Mouse (Mus musculus) embryonic fibroblast, embryonic 13.5 days (primary cell): ENCODE measurements at regions not wholly inside any gene's neighbourhood (a gene's known extent, or its start where the extent isn't known, plus 50 kb on each side); places are given as distances from the start of the nearest gene placed in this dataset.

Source experiments
- CTCF ChIP-seq: IDR thresholded peaks from 2 replicates; pipeline ENCODE4 v1.5.1; 2011; ENCODE audit warnings: mild to moderate bottlenecking, control low read depth, low read length, moderate library complexity, borderline replicate concordance; ENCODE audit not compliant: insufficient read depth
- POLR2A ChIP-seq: IDR thresholded peaks from 2 replicates; pipeline ENCODE4 v1.6.1; 2011; ENCODE audit warnings: low read depth, mild to moderate bottlenecking, control low read depth, low read length, moderate library complexity

- TF ChIP-seq CTCF (no peak), POLR2A (no peak)
Measured at GRCm38 (mm10) chr15:96779358-96779757, 79.8 kb upstream of the Slc38a2 start.
